Mouse (Mus musculus): ENCODE data around the gene Cntnap1. TPM values are rescaled to one million over a fixed set of nuclear protein-coding genes. Genes with fewer than 3 reads are reported as not detected.

The Cntnap1 gene
- polyA plus RNA-seq, 1 experiment from 2014 or later = 0.28 TPM

- peaks cover 20% of the 10 kb centered on the region; the same call in 1 of the 2 replicates for H3K27me3 ChIP-seq (ENCODE audit: low read depth, poor library complexity, severe bottlenecking)
- H3K27ac ChIP-seq (replicated peaks) = no peak overlapping the region
- H3K4me1 ChIP-seq = peaks cover 50% of the 10 kb centered on the region
- H3K36me3 ChIP-seq = no peaks in the 10 kb centered on the region
- H3K9me3 ChIP-seq (replicated peaks) = no peaks in the 10 kb centered on the region
- DNase-seq (ENCODE audit: low spot score) = no peak
- 88% methylated on average over 27 of the region's 27 CpGs for WGBS
- H3K4me3 ChIP-seq = no peak overlapping the region
Measured at GRCm38 (mm10) chr11:101186526-101187247, 16.4 kb downstream of the Cntnap1 start.

GRCm38 (mm10) chr11:101187541-101187940 lies 17.2 kb downstream of the Cntnap1 start:
- DNase-seq (ENCODE audit: low spot score) = no peak
- WGBS = 94% methylated on average over 5 of the region's 5 CpGs

GRCm38 (mm10) chr11:101188166-101188805 lies 18.0 kb downstream of the Cntnap1 start:
- 87% methylated on average over 11 of the region's 11 CpGs for WGBS
- peak overlapping the region; percentile 77 for H3K27ac ChIP-seq (replicated peaks)

More at GRCm38 (mm10) chr11:101187541-101187940, 17.2 kb downstream of the Cntnap1 start:
- H3K4me1 ChIP-seq = peaks cover 55% of the 10 kb centered on the region
- no peaks in the 10 kb centered on the region for H3K9me3 ChIP-seq (replicated peaks)
- H3K27me3 ChIP-seq (ENCODE audit: low read depth, poor library complexity, severe bottlenecking) = peaks cover 13% of the 10 kb centered on the region; the same call in 1 of the 2 replicates
- no peak overlapping the region for H3K4me3 ChIP-seq
- 0 out of 2 replicates have a peak, but pooled peaks cover under 1% of the 10 kb centered on the region for H3K36me3 ChIP-seq
- H3K27ac ChIP-seq (replicated peaks) = no peak overlapping the region

GRCm38 (mm10) chr11:101189495-101190180 lies 19.3 kb downstream of the Cntnap1 start:
- H3K4me1 ChIP-seq = peaks cover 45% of the 10 kb centered on the region
- WGBS = 12% methylated on average over 6 of the region's 6 CpGs
- no peaks in the 10 kb centered on the region for H3K27me3 ChIP-seq (ENCODE audit: low read depth, poor library complexity, severe bottlenecking)
- peak overlapping the region; percentile 3; the same call in 1 of the 2 replicates for H3K4me3 ChIP-seq
- DNase-seq (ENCODE audit: low spot score) = peak; percentile 64
- no peaks in the 10 kb centered on the region for H3K9me3 ChIP-seq (replicated peaks)
- 0 out of 2 replicates have a peak, but pooled peaks cover 6% of the 10 kb centered on the region for H3K36me3 ChIP-seq
- peak overlapping the region; percentile 77 for H3K27ac ChIP-seq (replicated peaks)

More at GRCm38 (mm10) chr11:101188166-101188805, 18.0 kb downstream of the Cntnap1 start:
- no peak for DNase-seq (ENCODE audit: low spot score)
- Histone ChIP-seq H3K36me3 (0 out of 2 replicates have a peak, but pooled peaks cover 4% of the 10 kb centered on the region), H3K27me3 (ENCODE audit: low read depth, poor library complexity, severe bottlenecking) (peaks cover 6% of the 10 kb centered on the region; the same call in 1 of the 2 replicates), H3K4me3 (no peak overlapping the region), H3K9me3 (replicated peaks) (no peaks in the 10 kb centered on the region), H3K4me1 (peaks cover 52% of the 10 kb centered on the region)

- WGBS = 55% methylated on average over 8 of the region's 8 CpGs
- Histone ChIP-seq H3K27ac (replicated peaks) (peak overlapping the region; percentile 77), H3K4me3 (peak overlapping the region; percentile 3; the same call in 1 of the 2 replicates), H3K36me3 (peaks cover 7% of the 10 kb centered on the region; the same call in 1 of the 2 replicates), H3K4me1 (peaks cover 45% of the 10 kb centered on the region), H3K27me3 (ENCODE audit: low read depth, poor library complexity, severe bottlenecking) (no peaks in the 10 kb centered on the region), H3K9me3 (replicated peaks) (no peaks in the 10 kb centered on the region)
- DNase-seq (ENCODE audit: low spot score) = no peak
Measured at GRCm38 (mm10) chr11:101190181-101190912, 20.0 kb downstream of the Cntnap1 start.

- peak overlapping the region; percentile 77 for H3K27ac ChIP-seq (replicated peaks)
- H3K9me3 ChIP-seq (replicated peaks) = no peaks in the 10 kb centered on the region
- H3K36me3 ChIP-seq = peaks cover 7% of the 10 kb centered on the region; the same call in 1 of the 2 replicates
- no peak overlapping the region for H3K4me3 ChIP-seq
- 55% methylated on average over 17 of the region's 17 CpGs for WGBS
- H3K4me1 ChIP-seq = peaks cover 45% of the 10 kb centered on the region
- H3K27me3 ChIP-seq (ENCODE audit: low read depth, poor library complexity, severe bottlenecking) = no peaks in the 10 kb centered on the region
- no peak for DNase-seq (ENCODE audit: low spot score)
Measured at GRCm38 (mm10) chr11:101190913-101191907, 20.9 kb downstream of the Cntnap1 start.

GRCm38 (mm10) chr11:101191919-101192470 lies 21.7 kb downstream of the Cntnap1 start:
- peaks cover 15% of the 10 kb centered on the region for H3K36me3 ChIP-seq
- H3K4me1 ChIP-seq = peaks cover 45% of the 10 kb centered on the region
- no peak overlapping the region for H3K4me3 ChIP-seq
- H3K27me3 ChIP-seq (ENCODE audit: low read depth, poor library complexity, severe bottlenecking) = no peaks in the 10 kb centered on the region
- H3K27ac ChIP-seq (replicated peaks) = peak overlapping the region; percentile 77
- DNase-seq (ENCODE audit: low spot score) = no peak
- 87% methylated on average over 4 of the region's 4 CpGs for WGBS
- H3K9me3 ChIP-seq (replicated peaks) = no peaks in the 10 kb centered on the region

- no peaks in the 10 kb centered on the region for H3K9me3 ChIP-seq (replicated peaks)
- H3K4me1 ChIP-seq = peaks cover 45% of the 10 kb centered on the region
- H3K4me3 ChIP-seq = no peak overlapping the region
- no peaks in the 10 kb centered on the region for H3K27me3 ChIP-seq (ENCODE audit: low read depth, poor library complexity, severe bottlenecking)
- no peak overlapping the region for H3K27ac ChIP-seq (replicated peaks)
- H3K36me3 ChIP-seq = peaks cover 21% of the 10 kb centered on the region
- no peak for DNase-seq (ENCODE audit: low spot score)
- WGBS = 90% methylated on average over 6 of the region's 6 CpGs
Measured at GRCm38 (mm10) chr11:101192646-101193045, 22.3 kb downstream of the Cntnap1 start.

GRCm38 (mm10) chr11:101193076-101193475 lies 22.8 kb downstream of the Cntnap1 start:
- Histone ChIP-seq H3K9me3 (replicated peaks) (no peaks in the 10 kb centered on the region), H3K27me3 (ENCODE audit: low read depth, poor library complexity, severe bottlenecking) (no peaks in the 10 kb centered on the region), H3K4me1 (peaks cover 42% of the 10 kb centered on the region), H3K4me3 (no peak overlapping the region), H3K36me3 (peaks cover 25% of the 10 kb centered on the region), H3K27ac (replicated peaks) (no peak overlapping the region)
- 95% methylated on average over 7 of the region's 7 CpGs for WGBS
- no peak for DNase-seq (ENCODE audit: low spot score)

- no peaks in the 10 kb centered on the region for H3K9me3 ChIP-seq (replicated peaks)
- no peak overlapping the region for H3K27ac ChIP-seq (replicated peaks)
- no peak for DNase-seq (ENCODE audit: low spot score)
- H3K4me1 ChIP-seq = peaks cover 31% of the 10 kb centered on the region
- no peak overlapping the region for H3K4me3 ChIP-seq
- peaks cover 36% of the 10 kb centered on the region for H3K36me3 ChIP-seq
- 91% methylated on average over 5 of the region's 5 CpGs for WGBS
- no peaks in the 10 kb centered on the region for H3K27me3 ChIP-seq (ENCODE audit: low read depth, poor library complexity, severe bottlenecking)
Measured at GRCm38 (mm10) chr11:101194137-101194536, 23.8 kb downstream of the Cntnap1 start.

- peaks cover 41% of the 10 kb centered on the region for H3K36me3 ChIP-seq
- H3K27me3 ChIP-seq (ENCODE audit: low read depth, poor library complexity, severe bottlenecking) = no peaks in the 10 kb centered on the region
- no peak overlapping the region for H3K27ac ChIP-seq (replicated peaks)
- DNase-seq (ENCODE audit: low spot score) = no peak
- no peaks in the 10 kb centered on the region for H3K9me3 ChIP-seq (replicated peaks)
- no peak overlapping the region for H3K4me3 ChIP-seq
- 91% methylated on average over 6 of the region's 6 CpGs for WGBS
- peaks cover 26% of the 10 kb centered on the region for H3K4me1 ChIP-seq
Measured at GRCm38 (mm10) chr11:101194643-101195042, 24.3 kb downstream of the Cntnap1 start.

Data from midbrain, embryonic 10.5 days (tissue).